8 mouse cellular contexts compared by ENCODE assay signal in genomic region chr1:93445822-93446162, GRCm38 (mm10). TPM values are rescaled to one million over a fixed set of nuclear protein-coding genes. Genes with fewer than 3 reads are reported as not detected.
A peak's percentile ranks its signal among the peaks of the same experiment; 100 is the strongest.
DNase-seq lines count a peak whose midpoint lies in the region; ATAC-seq and TF ChIP-seq lines count a peak whose summit lies in the region.

No protein-coding gene starts in this region.

- no peak for TF ChIP-seq POLR2A in cortical plate, adult 2 months (IDR thresholded peaks at IDR 0.05; ENCODE audit: extremely low read depth, insufficient read depth, low read length)
- TF ChIP-seq POLR2A in myocyte (IDR thresholded peaks at IDR 0.05; ENCODE audit: insufficient read length, low read depth) = no peak

- no peak for DNase-seq in kidney, postnatal 0 days (ENCODE audit: low spot score)
- no peak for DNase-seq in kidney, adult 8-10 months
- no peak for DNase-seq in hindbrain, postnatal 0 days (ENCODE audit: low spot score)
- DNase-seq in gastrocnemius, postnatal 10 days = no peak
- no peak for DNase-seq in frontal cortex, postnatal 25 days (ENCODE audit: low spot score in 2 of 2)
- DNase-seq in thymus, postnatal 4 days = no peak

- WGBS in kidney, postnatal 0 days = 18% methylated on average over 3 of the region's 3 CpGs
- 17% methylated on average over 3 of the region's 3 CpGs for WGBS in hindbrain, postnatal 0 days

- H3K36me3 ChIP-seq in kidney, postnatal 0 days (ENCODE audit: insufficient read depth, low read length) = peaks cover 8% of the 10 kb centered on the region; the same call in 1 of the 2 replicates
- H3K36me3 ChIP-seq in hindbrain, postnatal 0 days (ENCODE audit: insufficient read depth, low read length) = 0 out of 2 replicates have a peak, but pooled peaks cover 2% of the 10 kb centered on the region
- peaks cover 12% of the 10 kb centered on the region for H3K36me3 ChIP-seq in myocyte (ENCODE audit: control insufficient read depth, insufficient read depth)

- H3K27me3 ChIP-seq in kidney, postnatal 0 days (ENCODE audit: insufficient read depth, low read length) = no peaks in the 10 kb centered on the region
- no peaks in the 10 kb centered on the region for H3K27me3 ChIP-seq in hindbrain, postnatal 0 days (ENCODE audit: insufficient read depth, low read length)
- H3K27me3 ChIP-seq in myocyte (ENCODE audit: control insufficient read depth, insufficient read depth, insufficient read length) = no peaks in the 10 kb centered on the region

- H3K27ac ChIP-seq in kidney, postnatal 0 days = peak overlapping the region; percentile 98
- peak overlapping the region; percentile 22 for H3K27ac ChIP-seq in cortical plate, adult 2 months (ENCODE audit: insufficient read depth, low read length)
- H3K27ac ChIP-seq in hindbrain, postnatal 0 days = peak overlapping the region; percentile 76

- ATAC-seq in kidney, postnatal 0 days (replicated peaks; ENCODE audit: low FRiP score, low read depth) = peak; percentile 15; the same call in 1 of the 2 replicates
- peak; percentile 13; the same call in 1 of the 2 replicates for ATAC-seq in hindbrain, postnatal 0 days

- H3K79me2 ChIP-seq in myocyte (ENCODE audit: control insufficient read depth, insufficient read depth) = peaks cover 50% of the 10 kb centered on the region

- no peaks in the 10 kb centered on the region for H3K9me3 ChIP-seq in kidney, postnatal 0 days (replicated peaks; ENCODE audit: low read length)
- no peaks in the 10 kb centered on the region for H3K9me3 ChIP-seq in hindbrain, postnatal 0 days (ENCODE audit: low read length)

- peak overlapping the region; percentile 91 for H3K9ac ChIP-seq in kidney, postnatal 0 days (ENCODE audit: low read depth, low read length)
- peak overlapping the region; percentile 72 for H3K9ac ChIP-seq in hindbrain, postnatal 0 days (replicated peaks; ENCODE audit: low read length)

- peak overlapping the region; percentile 84 for H3K4me3 ChIP-seq in kidney, postnatal 0 days (replicated peaks; ENCODE audit: low read depth, low read length)
- peak overlapping the region; percentile 78 for H3K4me3 ChIP-seq in cortical plate, adult 2 months (ENCODE audit: insufficient read depth, low read length)
- peak overlapping the region; percentile 88 for H3K4me3 ChIP-seq in hindbrain, postnatal 0 days (ENCODE audit: low read length)
- peak overlapping the region; percentile 76 for H3K4me3 ChIP-seq in myocyte

- H3ac ChIP-seq in myocyte (ENCODE audit: control insufficient read depth, insufficient read length) = peak overlapping the region; percentile 78

- peak overlapping the region; percentile 48 for H3K4me2 ChIP-seq in kidney, postnatal 0 days (ENCODE audit: low read length)
- H3K4me2 ChIP-seq in hindbrain, postnatal 0 days (ENCODE audit: low read depth, low read length) = peak overlapping the region; percentile 97
- peak overlapping the region; percentile 78 for H3K4me2 ChIP-seq in myocyte (ENCODE audit: low read depth)

- peak; percentile 42; the same call in 1 of the 2 replicates for TF ChIP-seq CTCF in kidney, postnatal 0 days (IDR thresholded peaks at IDR 0.05; ENCODE audit: low read depth)
- TF ChIP-seq CTCF in cortical plate, adult 2 months (IDR thresholded peaks at IDR 0.05; ENCODE audit: extremely low read depth, insufficient read depth, low read length) = no peak
- no peak for TF ChIP-seq CTCF in hindbrain, postnatal 0 days (IDR thresholded peaks at IDR 0.05; ENCODE audit: low read depth)

- H3K4me1 ChIP-seq in kidney, postnatal 0 days (replicated peaks; ENCODE audit: insufficient read depth, low read length) = peaks cover 6% of the 10 kb centered on the region
- H3K4me1 ChIP-seq in cortical plate, adult 2 months (ENCODE audit: control insufficient read depth, insufficient read depth, low read length) = peaks cover 4% of the 10 kb centered on the region; the same call in 1 of the 2 replicates
- H3K4me1 ChIP-seq in hindbrain, postnatal 0 days (ENCODE audit: insufficient read depth, low read length) = no peaks in the 10 kb centered on the region; the same call in 1 of the 2 replicates

TF ChIP-seq in myocyte, 11 proteins besides CTCF, POLR2A, EP300 and RAD21:
- TF ChIP-seq SRF (IDR thresholded peaks at IDR 0.05; ENCODE audit: control insufficient read depth, insufficient read length, low read depth) (no peak), MYOD1 (IDR thresholded peaks at IDR 0.05; ENCODE audit: control insufficient read depth in 1 of 3, insufficient read length in 2 of 3, low read depth in 2 of 3) (no peak), POLR2AphosphoS2 (IDR thresholded peaks at IDR 0.05; ENCODE audit: insufficient read length, low read depth) (no peak), REST (IDR thresholded peaks at IDR 0.05; ENCODE audit: insufficient read depth, insufficient read length) (no peak), MAX (IDR thresholded peaks at IDR 0.05; ENCODE audit: low read depth) (no peak), CEBPB (IDR thresholded peaks at IDR 0.05; ENCODE audit: insufficient read depth, poor library complexity, severe bottlenecking) (no peak), TCF12 (IDR thresholded peaks at IDR 0.05; ENCODE audit: insufficient read depth, poor library complexity, severe bottlenecking) (no peak), MYOG (IDR thresholded peaks at IDR 0.05; ENCODE audit: control insufficient read depth in 1 of 3, insufficient read depth in 1 of 3, insufficient read length in 2 of 3, low read depth in 2 of 3) (no peak), E2F4 (IDR thresholded peaks at IDR 0.05; ENCODE audit: insufficient read depth) (no peak), USF1 (IDR thresholded peaks at IDR 0.05; ENCODE audit: low read depth) (no peak), TCF3 (IDR thresholded peaks at IDR 0.05; ENCODE audit: insufficient read length, low read depth) (no peak)

RNA-seq across cellular contexts. Expression of gene Hdlbp, which starts 32.8 kb away (rescaled TPM):
- polyA plus RNA-seq in kidney, postnatal 0 days (2015; fragmentation: Nextera tagmentation; extraction: Ambion mirVana) = 151 and 160 TPM in 2 replicates
- polyA plus RNA-seq in cortical plate, adult 2 months (2012; rRNA removed) = 92.1 and 93.3 TPM in 2 replicates
- total RNA-seq in hindbrain, postnatal 0 days (2014; rRNA removed) = 66.0 and 114 TPM in 2 replicates
- polyA plus RNA-seq in hindbrain, postnatal 0 days (2015; fragmentation: Nextera tagmentation; extraction: Ambion mirVana) = 96.5 and 99.5 TPM in 2 replicates
- polyA plus RNA-seq in myocyte (2012; fragmentation: generic; extraction: Trizol) = 154 TPM
- 100 to 1,000 TPM; 229 to 252 TPM for total RNA-seq in gastrocnemius, postnatal 10 days (2021)

Comparison
In these comparisons a context has a peak if more than half of its experiments do, and no peak if none do; other contexts are left out.
1. H3K27ac ChIP-seq: peak in every context shown above with its lines; median percentile 98 in kidney, postnatal 0 days; 76 in hindbrain, postnatal 0 days; 22 in cortical plate, adult 2 months.